Mouse (Mus musculus) 3T3-L1 (cell line): ENCODE measurements around the gene Kifap3.
"Not testable (repeated sequence)": the region's sequence is repeated elsewhere in the genome, so short reads cannot be mapped to it uniquely, and the experiment has no call there.

ENCODE experiments used
- DNase-seq: peaks from one replicate; pipeline ENCODE4 v3.0.0-alpha.2; 2015; ENCODE audit warnings: low read depth, low spot score

Gene Kifap3

GRCm38 (mm10) chr1:163779336-163780115 lies at the start of gene Kifap3:
Kifap3 (plus strand) TSS chr1:163779583.
- peak; percentile 99 for DNase-seq

- DNase-seq, result not testable (repeated sequence)
These were observed 48.2 kb upstream of the Kifap3 start for GRCm38 (mm10) chr1:163731166-163731565.

GRCm38 (mm10) chr1:163736441-163737238 lies 42.7 kb upstream of the Kifap3 start:
- no peak for DNase-seq

GRCm38 (mm10) chr1:163737239-163737533 lies 42.2 kb upstream of the Kifap3 start:
- DNase-seq, result no peak

- DNase-seq, result no peak
These were observed 27.9 kb upstream of the Kifap3 start for GRCm38 (mm10) chr1:163751360-163751992.

- no peak for DNase-seq
These were observed 21.7 kb upstream of the Kifap3 start for GRCm38 (mm10) chr1:163757462-163758207.

GRCm38 (mm10) chr1:163783577-163783976 lies 4.2 kb downstream of the Kifap3 start:
- not testable (repeated sequence) for DNase-seq

- DNase-seq, result peak; percentile 23
These were observed 42.0 kb downstream of the Kifap3 start for GRCm38 (mm10) chr1:163821365-163821764.

- no peak for DNase-seq
These were observed 50.1 kb downstream of the Kifap3 start for GRCm38 (mm10) chr1:163829482-163829881.

GRCm38 (mm10) chr1:163834066-163834465 lies 54.7 kb downstream of the Kifap3 start:
- DNase-seq, result peak; percentile 49

GRCm38 (mm10) chr1:163835062-163835461 lies 55.7 kb downstream of the Kifap3 start:
- no peak for DNase-seq

- not testable (repeated sequence) for DNase-seq
These were observed 59.1 kb downstream of the Kifap3 start for GRCm38 (mm10) chr1:163838482-163838881.

- DNase-seq, result no peak
These were observed 61.2 kb downstream of the Kifap3 start for GRCm38 (mm10) chr1:163840555-163840954.

GRCm38 (mm10) chr1:163842238-163842637 lies 62.9 kb downstream of the Kifap3 start:
- DNase-seq, result peak; percentile 66

GRCm38 (mm10) chr1:163843899-163844298 lies 64.5 kb downstream of the Kifap3 start:
- no peak for DNase-seq

GRCm38 (mm10) chr1:163852884-163853560 lies 73.6 kb downstream of the Kifap3 start:
- no peak for DNase-seq

GRCm38 (mm10) chr1:163858420-163858819 lies 79.0 kb downstream of the Kifap3 start:
- no peak for DNase-seq

- DNase-seq, result no peak
These were observed 82.2 kb downstream of the Kifap3 start for GRCm38 (mm10) chr1:163861538-163861937.

GRCm38 (mm10) chr1:163873158-163873557 lies 93.8 kb downstream of the Kifap3 start:
- no peak for DNase-seq

GRCm38 (mm10) chr1:163889629-163890028 lies 110.2 kb downstream of the Kifap3 start:
- DNase-seq, result no peak

- no peak for DNase-seq
These were observed 113.9 kb downstream of the Kifap3 start for GRCm38 (mm10) chr1:163893294-163893693.
